8 mouse cellular contexts compared by ENCODE assay signal in genomic region chr12:21260494-21261256, GRCm38 (mm10). TPM values are rescaled to one million over a fixed set of nuclear protein-coding genes. Genes with fewer than 3 reads are reported as not detected.
A peak's percentile ranks its signal among the peaks of the same experiment; 100 is the strongest.
DNase-seq lines count a peak whose midpoint lies in the region; ATAC-seq and TF ChIP-seq lines count a peak whose summit lies in the region.

No protein-coding gene starts in this region.

- 0 out of 2 replicates have a peak overlapping the region, but pooled peaks have one; percentile 1 for H3K27ac ChIP-seq in heart, embryonic 13.5 days (replicated peaks)
- H3K27ac ChIP-seq in spleen, adult 2 months (ENCODE audit: insufficient read depth, low read length): no peak overlapping the region
- H3K27ac ChIP-seq in intestine, postnatal 0 days (ENCODE audit: low read depth, low read length): no peak overlapping the region
- H3K27ac ChIP-seq in forebrain, embryonic 16.5 days (ENCODE audit: low read length): no peak overlapping the region

- H3K4me3 ChIP-seq in heart, embryonic 13.5 days: no peak overlapping the region
- H3K4me3 ChIP-seq in spleen, adult 2 months (ENCODE audit: extremely low read depth, insufficient read depth, insufficient read length): no peak overlapping the region
- H3K4me3 ChIP-seq in intestine, postnatal 0 days (ENCODE audit: low read depth, low read length): no peak overlapping the region
- H3K4me3 ChIP-seq in forebrain, embryonic 16.5 days (replicated peaks; ENCODE audit: low read length): no peak overlapping the region

- H3K36me3 ChIP-seq in heart, embryonic 13.5 days: peaks cover 83% of the 10 kb centered on the region
- no peaks in the 10 kb centered on the region for H3K36me3 ChIP-seq in spleen, adult 2 months (ENCODE audit: control insufficient read depth, insufficient read depth, low read length)
- peaks cover 38% of the 10 kb centered on the region for H3K36me3 ChIP-seq in intestine, postnatal 0 days (ENCODE audit: control insufficient read depth, insufficient read depth)
- H3K36me3 ChIP-seq in forebrain, embryonic 16.5 days (ENCODE audit: control insufficient read depth, insufficient read depth): peaks cover 20% of the 10 kb centered on the region

- H3K27me3 ChIP-seq in heart, embryonic 13.5 days (replicated peaks): no peaks in the 10 kb centered on the region
- no peaks in the 10 kb centered on the region for H3K27me3 ChIP-seq in spleen, adult 2 months (ENCODE audit: control insufficient read depth, insufficient read depth, low read length)
- H3K27me3 ChIP-seq in intestine, postnatal 0 days (replicated peaks; ENCODE audit: control insufficient read depth, insufficient read depth, low read length): no peaks in the 10 kb centered on the region
- no peaks in the 10 kb centered on the region for H3K27me3 ChIP-seq in forebrain, embryonic 16.5 days (replicated peaks; ENCODE audit: control insufficient read depth, insufficient read depth, low read length)

- no peak for ATAC-seq in heart, embryonic 13.5 days (ENCODE audit: extremely low read depth, insufficient number of reproducible peaks, low FRiP score, low TSS enrichment)
- ATAC-seq in intestine, postnatal 0 days: no peak
- ATAC-seq in forebrain, embryonic 16.5 days: no peak

- H3K4me1 ChIP-seq in heart, embryonic 13.5 days: peaks cover 7% of the 10 kb centered on the region
- H3K4me1 ChIP-seq in spleen, adult 2 months (ENCODE audit: control insufficient read depth, insufficient read depth, insufficient read length): 0 out of 2 replicates have a peak, but pooled peaks cover 3% of the 10 kb centered on the region
- H3K4me1 ChIP-seq in intestine, postnatal 0 days (replicated peaks; ENCODE audit: control insufficient read depth, insufficient read depth, low read length): no peaks in the 10 kb centered on the region
- H3K4me1 ChIP-seq in forebrain, embryonic 16.5 days (replicated peaks; ENCODE audit: control insufficient read depth, insufficient read depth, low read length): no peaks in the 10 kb centered on the region

- no peak for TF ChIP-seq POLR2A in spleen, adult 2 months (IDR thresholded peaks at IDR 0.05; ENCODE audit: low read depth, low read length)

- TF ChIP-seq CTCF in spleen, adult 2 months (IDR thresholded peaks at IDR 0.05; ENCODE audit: extremely low read depth, insufficient read depth, insufficient read length, insufficient replicate concordance): peak; percentile 26; the same call in 1 of the 2 replicates
- peak; percentile 76 for TF ChIP-seq CTCF in intestine, postnatal 0 days (IDR thresholded peaks at IDR 0.05; ENCODE audit: low read depth)

- 87% methylated on average over 6 of the region's 6 CpGs for WGBS in heart, embryonic 13.5 days
- WGBS in spleen, adult 2 months: 89% methylated on average over 6 of the region's 6 CpGs
- 94% methylated on average over 6 of the region's 6 CpGs for WGBS in intestine, postnatal 0 days
- WGBS in forebrain, embryonic 16.5 days: 95% methylated on average over 6 of the region's 6 CpGs

- no peak overlapping the region for H3K9ac ChIP-seq in heart, embryonic 13.5 days
- H3K9ac ChIP-seq in intestine, postnatal 0 days (ENCODE audit: low read depth, low read length): no peak overlapping the region
- H3K9ac ChIP-seq in forebrain, embryonic 16.5 days (replicated peaks; ENCODE audit: low read depth, low read length): no peak overlapping the region

- no peaks in the 10 kb centered on the region for H3K9me3 ChIP-seq in heart, embryonic 13.5 days
- no peaks in the 10 kb centered on the region for H3K9me3 ChIP-seq in intestine, postnatal 0 days (ENCODE audit: control insufficient read depth)
- no peaks in the 10 kb centered on the region for H3K9me3 ChIP-seq in forebrain, embryonic 16.5 days (ENCODE audit: control insufficient read depth, low read length)

- no peak overlapping the region for H3K4me2 ChIP-seq in heart, embryonic 13.5 days
- H3K4me2 ChIP-seq in intestine, postnatal 0 days (replicated peaks; ENCODE audit: low read depth): no peak overlapping the region
- no peak overlapping the region for H3K4me2 ChIP-seq in forebrain, embryonic 16.5 days (ENCODE audit: low read length)

- no peak for DNase-seq in heart, adult 9 months (ENCODE audit: low spot score in 2 of 2)
- DNase-seq in spleen, adult 2 months (ENCODE audit: low read depth in 1 of 2, low spot score in 2 of 2): peak in 1 of 2 experiments; percentile 14
- DNase-seq in spleen, postnatal 36 days (ENCODE audit: low spot score in 2 of 2): no peak
- DNase-seq in MN1 (ENCODE audit: low spot score): no peak
- no peak for DNase-seq in testis, postnatal 10 days (ENCODE audit: low spot score)

RNA-seq across cellular contexts. Expression of gene Cpsf3, which starts 24.5 kb away (rescaled TPM):
- 64.6 and 68.4 TPM in 2 replicates for polyA plus RNA-seq in heart, embryonic 13.5 days (2015; fragmentation: Nextera tagmentation; extraction: Ambion mirVana)
- polyA plus RNA-seq in spleen, adult 2 months (2012; rRNA removed): 25.4 and 26.2 TPM in 2 replicates
- polyA plus RNA-seq in intestine, postnatal 0 days (2015; fragmentation: Nextera tagmentation; extraction: Ambion mirVana): 41.6 and 44.3 TPM in 2 replicates
- 117 and 124 TPM in 2 replicates for polyA plus RNA-seq in forebrain, embryonic 16.5 days (2015; fragmentation: Nextera tagmentation; extraction: Ambion mirVana)

RNA-seq across cellular contexts. Expression of gene Itgb1bp1, which starts 25.4 kb away (rescaled TPM):
- 33.4 and 37.7 TPM in 2 replicates for polyA plus RNA-seq in heart, embryonic 13.5 days (2015; fragmentation: Nextera tagmentation; extraction: Ambion mirVana)
- 7.1 and 7.4 TPM in 2 replicates for polyA plus RNA-seq in spleen, adult 2 months (2012; rRNA removed)
- 31.1 and 34.4 TPM in 2 replicates for polyA plus RNA-seq in intestine, postnatal 0 days (2015; fragmentation: Nextera tagmentation; extraction: Ambion mirVana)
- polyA plus RNA-seq in forebrain, embryonic 16.5 days (2015; fragmentation: Nextera tagmentation; extraction: Ambion mirVana): 43.2 and 43.5 TPM in 2 replicates

RNA-seq across cellular contexts. Expression of gene Iah1, which starts 55.5 kb away (rescaled TPM):
- 37.3 and 46.6 TPM in 2 replicates for polyA plus RNA-seq in heart, embryonic 13.5 days (2015; fragmentation: Nextera tagmentation; extraction: Ambion mirVana)
- polyA plus RNA-seq in spleen, adult 2 months (2012; rRNA removed): 36.3 and 39.3 TPM in 2 replicates
- polyA plus RNA-seq in intestine, postnatal 0 days (2015; fragmentation: Nextera tagmentation; extraction: Ambion mirVana): 91.3 and 111 TPM in 2 replicates
- polyA plus RNA-seq in forebrain, embryonic 16.5 days (2015; fragmentation: Nextera tagmentation; extraction: Ambion mirVana): 40.2 and 40.6 TPM in 2 replicates
